Mouse (Mus musculus): ENCODE data around the gene Psmd12. TPM values are rescaled to one million over a fixed set of nuclear protein-coding genes. Genes with fewer than 3 reads are reported as not detected.
A peak's percentile ranks its signal among the peaks of the same experiment; 100 is the strongest.

The Psmd12 gene
- polyA plus RNA-seq, 1 experiment from 2014 or later: 172 TPM

DNA sequence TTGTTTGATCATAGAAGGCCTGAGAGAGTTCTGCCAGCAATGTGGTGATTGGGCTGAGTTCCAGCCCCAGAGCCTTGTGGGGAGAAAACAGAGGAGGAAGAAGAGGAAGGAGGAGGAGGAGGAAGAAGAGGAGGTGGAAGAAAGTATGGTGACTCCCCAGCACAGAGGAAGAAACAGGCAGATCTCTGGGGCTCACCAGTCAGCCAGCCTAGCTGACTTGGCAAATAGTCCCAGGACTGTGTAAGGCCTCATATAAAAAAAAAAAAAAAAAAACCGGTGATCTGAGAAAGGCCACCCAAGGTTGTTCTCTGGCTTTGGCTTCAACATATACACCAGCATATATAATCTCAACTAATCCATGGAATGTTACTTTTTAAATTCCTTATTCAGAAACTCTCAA, 13.3 kb upstream of the Psmd12 start:
- ATAC-seq (replicated peaks; ENCODE audit: low FRiP score, low TSS enrichment, low read depth): no peak
- Histone ChIP-seq H3K4me2 (ENCODE audit: low read length) (no peak overlapping the region), H3K9me3 (ENCODE audit: control insufficient read depth, low read length) (no peaks in the 10 kb centered on the region), H3K9ac (ENCODE audit: low read length) (no peak overlapping the region), H3K4me1 (replicated peaks; ENCODE audit: control insufficient read depth, insufficient read depth, low read length) (peaks cover 8% of the 10 kb centered on the region), H3K4me3 (ENCODE audit: low read depth, low read length) (no peak overlapping the region), H3K27me3 (replicated peaks; ENCODE audit: control insufficient read depth, insufficient read depth, low read length) (no peaks in the 10 kb centered on the region), H3K36me3 (ENCODE audit: control insufficient read depth, insufficient read depth, low read length) (no peaks in the 10 kb centered on the region), H3K27ac (ENCODE audit: low read depth) (no peak overlapping the region)
- no peak for DNase-seq (ENCODE audit: low spot score)
- WGBS: 40% methylated on average over 1 of the region's 1 CpGs

DNA sequence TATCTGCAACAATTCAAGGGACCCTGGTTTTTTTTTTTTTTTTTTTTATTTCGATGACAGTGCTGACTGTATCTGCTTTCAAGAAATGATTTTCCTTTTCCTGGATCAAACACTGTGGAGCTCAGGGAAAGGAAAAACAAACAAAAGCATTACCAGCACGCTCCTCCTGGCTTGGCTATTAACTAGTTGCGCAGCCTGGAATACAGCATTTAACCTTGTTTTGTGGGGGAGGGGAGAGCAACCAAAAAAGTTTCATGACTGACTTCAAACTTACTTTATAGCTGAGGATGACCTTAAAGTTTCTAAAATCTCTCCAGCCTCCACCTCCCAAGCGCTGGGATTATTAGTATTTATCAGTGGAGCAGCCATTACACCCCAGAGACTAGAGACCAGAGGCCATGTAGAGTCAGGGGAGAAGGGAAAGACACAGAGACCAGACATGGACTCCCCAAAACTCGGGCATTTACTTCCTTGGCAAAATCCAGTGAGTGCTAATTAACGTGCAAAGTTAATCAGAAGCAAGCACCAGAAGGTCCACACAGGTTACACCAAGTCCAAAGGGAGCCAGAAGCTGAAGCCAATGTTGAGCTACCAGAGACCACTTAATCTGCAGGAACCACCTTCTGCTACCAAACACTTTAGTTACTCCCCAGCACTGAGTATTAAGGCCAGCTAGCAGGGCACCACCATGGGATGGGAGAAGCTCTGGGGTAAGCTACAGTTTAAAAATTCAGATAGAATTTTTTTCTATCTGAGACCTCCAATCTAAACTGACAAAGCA, 12.5 kb upstream of the Psmd12 start:
- Histone ChIP-seq H3K4me2 (ENCODE audit: low read length) (no peak overlapping the region), H3K27ac (ENCODE audit: low read depth) (no peak overlapping the region), H3K4me3 (ENCODE audit: low read depth, low read length) (no peak overlapping the region), H3K4me1 (replicated peaks; ENCODE audit: control insufficient read depth, insufficient read depth, low read length) (peaks cover 12% of the 10 kb centered on the region), H3K9me3 (ENCODE audit: control insufficient read depth, low read length) (no peaks in the 10 kb centered on the region), H3K27me3 (replicated peaks; ENCODE audit: control insufficient read depth, insufficient read depth, low read length) (no peaks in the 10 kb centered on the region), H3K36me3 (ENCODE audit: control insufficient read depth, insufficient read depth, low read length) (no peaks in the 10 kb centered on the region), H3K9ac (ENCODE audit: low read length) (no peak overlapping the region)
- 71% methylated on average over 6 of the region's 6 CpGs for WGBS
- ATAC-seq (replicated peaks; ENCODE audit: low FRiP score, low TSS enrichment, low read depth): no peak
- no peak for DNase-seq (ENCODE audit: low spot score)

DNA sequence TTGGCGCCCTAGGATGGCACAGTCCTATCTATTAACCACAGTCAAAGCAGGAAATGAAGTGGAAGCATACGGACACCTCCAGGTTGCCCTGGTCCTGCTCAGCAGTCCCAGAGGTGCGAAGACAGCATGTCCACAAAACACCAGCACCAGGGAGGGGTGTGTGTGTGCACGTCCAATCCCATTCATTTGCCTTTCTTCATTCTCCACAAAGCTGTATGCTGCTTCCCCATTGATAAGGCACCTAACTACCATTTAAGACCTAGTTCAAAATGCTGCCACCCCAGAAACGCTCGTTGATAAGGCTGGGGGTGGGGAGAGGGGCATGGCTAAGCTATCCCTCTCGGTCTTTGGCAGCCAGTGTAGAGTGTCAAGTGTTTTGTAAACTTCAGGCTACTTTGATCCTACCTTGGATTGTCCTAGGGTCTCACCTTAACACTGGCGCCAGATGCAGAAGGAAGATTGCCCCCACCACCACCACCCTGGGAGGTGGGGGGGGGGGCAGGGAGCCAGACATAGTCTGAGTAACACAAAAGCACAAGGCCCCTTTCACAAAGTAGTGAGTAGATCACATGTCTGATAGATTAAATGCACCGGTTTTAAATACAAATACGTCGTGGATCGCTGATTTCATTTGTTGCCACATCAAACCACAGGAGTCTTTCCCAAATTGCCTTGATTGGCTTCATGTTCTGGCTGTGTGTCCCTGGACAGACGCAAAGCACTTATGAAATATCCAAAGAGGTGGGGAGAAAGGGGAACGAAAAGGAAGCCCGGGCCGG, 10.8 kb upstream of the Psmd12 start:
- DNase-seq (ENCODE audit: low spot score) (no peak), ATAC-seq (replicated peaks; ENCODE audit: low FRiP score, low TSS enrichment, low read depth) (no peak)
- peak overlapping the region; percentile 87; the same call in 1 of the 2 replicates for H3K27ac ChIP-seq (ENCODE audit: low read depth)
- H3K27me3 ChIP-seq (replicated peaks; ENCODE audit: control insufficient read depth, insufficient read depth, low read length): no peaks in the 10 kb centered on the region
- peaks cover 16% of the 10 kb centered on the region for H3K4me1 ChIP-seq (replicated peaks; ENCODE audit: control insufficient read depth, insufficient read depth, low read length)
- no peaks in the 10 kb centered on the region for H3K36me3 ChIP-seq (ENCODE audit: control insufficient read depth, insufficient read depth, low read length)
- H3K4me2 ChIP-seq (ENCODE audit: low read length): peak overlapping the region; percentile 85
- H3K9me3 ChIP-seq (ENCODE audit: control insufficient read depth, low read length): no peaks in the 10 kb centered on the region
- 22% methylated on average over 16 of the region's 16 CpGs for WGBS
- H3K9ac ChIP-seq (ENCODE audit: low read length): peak overlapping the region; percentile 84
- H3K4me3 ChIP-seq (ENCODE audit: low read depth, low read length): peak overlapping the region; percentile 90

DNA sequence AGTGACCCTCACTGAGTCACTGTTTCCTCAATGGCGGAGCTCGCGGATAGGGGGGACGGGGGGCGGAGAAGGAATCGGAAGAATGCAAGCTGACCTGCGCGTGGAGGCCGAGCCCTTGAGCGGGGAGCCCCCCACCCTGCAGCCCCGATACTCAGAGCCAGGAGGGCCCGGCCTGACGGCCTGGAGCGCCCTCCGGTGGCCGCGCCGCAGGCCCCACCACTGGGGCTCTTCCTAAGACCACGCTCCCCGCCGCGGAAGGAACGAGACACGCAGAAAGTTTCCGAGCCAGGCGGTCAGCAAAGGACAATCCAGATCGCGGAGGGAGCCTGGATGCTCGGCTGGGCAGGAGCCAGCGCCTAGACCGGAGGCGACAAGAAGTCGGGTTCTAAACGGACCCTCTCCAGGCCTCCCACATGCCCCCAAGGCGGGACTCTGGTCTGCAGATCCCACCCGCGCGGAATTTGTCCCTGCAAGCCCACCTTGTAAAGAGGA, 10.2 kb upstream of the Psmd12 start:
- no peak for DNase-seq (ENCODE audit: low spot score)
- under 1% methylated on average over 38 of the region's 38 CpGs for WGBS
- Histone ChIP-seq H3K27me3 (replicated peaks; ENCODE audit: control insufficient read depth, insufficient read depth, low read length) (no peaks in the 10 kb centered on the region), H3K9ac (ENCODE audit: low read length) (peak overlapping the region; percentile 84), H3K36me3 (ENCODE audit: control insufficient read depth, insufficient read depth, low read length) (no peaks in the 10 kb centered on the region), H3K9me3 (ENCODE audit: control insufficient read depth, low read length) (no peaks in the 10 kb centered on the region), H3K4me3 (ENCODE audit: low read depth, low read length) (peak overlapping the region; percentile 90), H3K4me1 (replicated peaks; ENCODE audit: control insufficient read depth, insufficient read depth, low read length) (peaks cover 16% of the 10 kb centered on the region), H3K4me2 (ENCODE audit: low read length) (peak overlapping the region; percentile 85), H3K27ac (ENCODE audit: low read depth) (peak overlapping the region; percentile 87)
- ATAC-seq (replicated peaks; ENCODE audit: low FRiP score, low TSS enrichment, low read depth): peak; percentile 80

DNA sequence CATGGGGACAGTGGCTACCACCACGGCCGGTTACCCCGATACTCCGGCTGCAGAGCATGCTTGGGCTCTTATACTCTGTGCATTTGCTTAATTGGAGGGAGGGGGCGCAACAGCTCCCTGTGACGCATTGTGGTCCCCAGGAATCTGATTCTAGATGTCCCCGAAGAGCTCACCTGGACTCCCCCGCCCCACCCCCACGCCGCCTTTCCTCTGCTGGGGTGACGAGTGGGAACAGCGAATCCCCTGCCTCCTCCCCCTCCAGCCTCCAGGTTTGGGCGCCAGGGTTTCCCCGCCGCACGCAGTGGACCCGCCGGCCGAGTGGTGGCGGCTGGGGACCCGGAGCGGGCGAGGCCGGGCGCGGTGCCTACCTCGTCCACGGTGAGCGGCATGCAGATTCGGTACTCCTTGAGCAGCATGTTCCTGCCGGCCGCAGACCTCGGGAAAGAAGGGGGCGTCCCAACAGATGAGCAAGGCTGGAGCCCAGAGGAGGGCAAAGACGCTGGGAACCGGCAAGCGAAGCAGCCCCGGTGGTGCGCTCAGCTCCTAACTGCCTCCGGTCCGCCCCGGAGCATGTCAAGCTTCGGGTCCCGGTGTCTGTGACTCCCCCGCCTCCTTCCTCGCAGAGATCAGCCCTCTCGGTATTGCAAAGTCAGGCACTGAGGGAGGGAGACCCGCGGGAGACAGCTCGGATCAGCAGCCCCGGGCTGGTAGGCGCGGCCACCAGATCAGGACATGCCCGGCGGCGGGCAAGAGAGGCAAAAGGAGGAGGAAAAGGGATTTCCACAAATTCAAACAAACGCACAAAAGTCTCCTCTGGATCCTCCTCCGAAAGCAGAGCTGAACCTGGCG, 9.5 kb upstream of the Psmd12 start:
- peak; percentile 89 for DNase-seq (ENCODE audit: low spot score)
- Histone ChIP-seq H3K4me2 (ENCODE audit: low read length) (peak overlapping the region; percentile 85), H3K9ac (ENCODE audit: low read length) (peak overlapping the region; percentile 84), H3K36me3 (ENCODE audit: control insufficient read depth, insufficient read depth, low read length) (no peaks in the 10 kb centered on the region), H3K4me1 (replicated peaks; ENCODE audit: control insufficient read depth, insufficient read depth, low read length) (peaks cover 16% of the 10 kb centered on the region), H3K27me3 (replicated peaks; ENCODE audit: control insufficient read depth, insufficient read depth, low read length) (no peaks in the 10 kb centered on the region), H3K4me3 (ENCODE audit: low read depth, low read length) (peak overlapping the region; percentile 90), H3K9me3 (ENCODE audit: control insufficient read depth, low read length) (no peaks in the 10 kb centered on the region), H3K27ac (ENCODE audit: low read depth) (peak overlapping the region; percentile 87)
- ATAC-seq (replicated peaks; ENCODE audit: low FRiP score, low TSS enrichment, low read depth): peak; percentile 33
- under 1% methylated on average over 59 of the region's 59 CpGs for WGBS

DNA sequence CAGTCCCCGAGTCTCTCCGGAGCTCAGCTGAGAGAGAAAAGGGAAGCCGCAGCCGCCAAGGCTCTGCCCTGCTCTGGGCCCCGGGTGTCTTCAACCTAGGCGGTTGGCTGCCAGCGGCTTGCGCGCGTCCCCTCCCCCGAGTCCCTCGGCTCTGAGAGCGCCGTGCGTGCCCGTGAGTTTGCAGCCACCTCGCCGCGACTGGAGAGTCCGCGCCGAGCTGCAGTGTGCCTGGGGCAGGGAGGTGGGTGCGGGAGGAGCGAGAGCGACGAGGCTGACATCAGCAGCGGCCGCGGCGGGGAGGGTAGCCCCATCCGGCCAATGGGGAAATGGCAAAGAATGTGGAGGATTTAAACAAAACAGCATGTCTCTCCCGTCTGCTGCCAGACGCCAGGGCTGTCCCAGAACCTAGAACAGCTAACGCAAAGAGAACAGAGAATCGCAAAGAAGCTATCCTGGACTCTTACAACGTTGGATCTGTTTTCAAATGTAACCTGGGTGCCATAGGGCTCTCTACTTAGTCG, 8.7 kb upstream of the Psmd12 start, which contains the start of gene Pitpnc1:
Gene Pitpnc1 (minus strand): TSS at position 179 of the 521 bp plus-strand sequence.
- Histone ChIP-seq H3K4me1 (replicated peaks; ENCODE audit: control insufficient read depth, insufficient read depth, low read length) (peaks cover 16% of the 10 kb centered on the region), H3K4me2 (ENCODE audit: low read length) (peak within 1 kb of the TSS; percentile 85), H3K9me3 (ENCODE audit: control insufficient read depth, low read length) (no peaks in the 10 kb centered on the region), H3K27ac (ENCODE audit: low read depth) (peak within 1 kb of the TSS; percentile 87), H3K36me3 (ENCODE audit: control insufficient read depth, insufficient read depth, low read length) (no peaks in the 10 kb centered on the region), H3K4me3 (ENCODE audit: low read depth, low read length) (peak within 1 kb of the TSS; percentile 90), H3K9ac (ENCODE audit: low read length) (peak within 1 kb of the TSS; percentile 84), H3K27me3 (replicated peaks; ENCODE audit: control insufficient read depth, insufficient read depth, low read length) (no peaks in the 10 kb centered on the region)
- ATAC-seq (replicated peaks; ENCODE audit: low FRiP score, low TSS enrichment, low read depth): peak; percentile 78
- no peak for DNase-seq (ENCODE audit: low spot score)
- under 1% methylated on average over 37 of the region's 37 CpGs for WGBS

DNA sequence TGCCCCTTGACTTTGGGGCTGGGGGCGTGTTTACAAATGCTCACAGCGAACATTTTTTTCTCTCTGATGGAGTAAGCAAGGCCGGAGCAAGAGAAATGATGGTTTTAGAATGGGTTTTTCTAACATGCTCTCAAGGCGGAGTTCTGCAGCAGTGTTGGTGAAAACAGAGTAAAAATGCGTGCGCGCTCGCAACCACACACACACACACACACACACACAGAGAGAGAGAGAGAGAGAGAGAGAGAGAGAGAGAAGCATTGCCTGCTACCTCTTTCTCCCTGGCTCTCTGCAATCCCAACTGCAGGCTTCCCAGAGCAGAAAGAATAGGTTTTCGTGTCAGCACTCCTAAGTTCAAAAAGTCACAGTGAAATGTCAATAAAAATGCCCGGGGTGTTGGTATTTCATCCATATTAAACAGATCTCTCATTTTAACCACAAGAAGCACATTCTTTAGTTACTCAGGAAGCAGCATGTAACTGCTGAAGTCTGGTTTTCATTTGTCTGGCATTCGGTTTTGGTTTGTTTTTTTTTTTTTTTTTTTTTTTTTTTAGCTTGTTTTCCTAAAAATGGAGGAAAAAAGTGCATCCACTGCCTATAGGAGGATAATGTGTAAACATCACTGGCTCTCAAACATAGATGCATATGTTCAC, 8.1 kb upstream of the Psmd12 start:
- H3K9ac ChIP-seq (ENCODE audit: low read length): peak overlapping the region; percentile 84
- DNase-seq (ENCODE audit: low spot score): no peak
- H3K36me3 ChIP-seq (ENCODE audit: control insufficient read depth, insufficient read depth, low read length): no peaks in the 10 kb centered on the region
- no peaks in the 10 kb centered on the region for H3K9me3 ChIP-seq (ENCODE audit: control insufficient read depth, low read length)
- ATAC-seq (replicated peaks; ENCODE audit: low FRiP score, low TSS enrichment, low read depth): no peak
- 4% methylated on average over 11 of the region's 11 CpGs for WGBS
- H3K27ac ChIP-seq (ENCODE audit: low read depth): peak overlapping the region; percentile 87
- peak overlapping the region; percentile 90 for H3K4me3 ChIP-seq (ENCODE audit: low read depth, low read length)
- H3K4me1 ChIP-seq (replicated peaks; ENCODE audit: control insufficient read depth, insufficient read depth, low read length): peaks cover 16% of the 10 kb centered on the region
- H3K27me3 ChIP-seq (replicated peaks; ENCODE audit: control insufficient read depth, insufficient read depth, low read length): no peaks in the 10 kb centered on the region
- peak overlapping the region; percentile 85 for H3K4me2 ChIP-seq (ENCODE audit: low read length)

Measured in intestine, embryonic 14.5 days (tissue).